Mouse (Mus musculus): Measurements from ENCODE around the gene Tnni3. TPM values are rescaled to one million over a fixed set of nuclear protein-coding genes. Genes with fewer than 3 reads are reported as not detected.

The Tnni3 gene
- polyA plus RNA-seq, 1 experiment, result 0.91 TPM

DNA sequence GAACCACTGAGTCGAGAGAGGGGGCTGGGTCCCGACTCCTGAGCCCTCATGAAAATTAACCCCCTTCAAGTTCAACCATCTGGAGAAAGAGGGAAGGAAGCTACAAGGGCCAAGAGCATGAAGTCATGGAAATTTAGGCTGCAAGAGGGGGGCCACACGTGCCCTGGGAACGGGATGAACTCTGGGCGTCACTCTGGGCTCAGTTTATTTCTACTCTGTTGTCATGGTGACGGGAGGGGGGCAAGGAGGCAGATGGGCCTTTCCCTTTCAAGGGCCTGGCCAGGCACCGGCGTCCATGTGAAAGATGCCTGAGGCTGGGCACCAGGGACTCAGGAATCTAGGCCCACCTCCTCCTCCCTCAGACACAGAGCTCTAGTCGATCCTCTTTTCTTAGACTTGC is 25.8 kb downstream of the Tnni3 start:
- Histone ChIP-seq H3K79me3 (ENCODE audit: low read depth) (peaks cover 50% of the 10 kb centered on the region), H3ac (ENCODE audit: control insufficient read depth, insufficient read length, low read depth) (no peak overlapping the region), H3K27me3 (ENCODE audit: control insufficient read depth, insufficient read depth, insufficient read length) (no peaks in the 10 kb centered on the region), H3K36me3 (ENCODE audit: control insufficient read depth, insufficient read depth) (peaks cover 17% of the 10 kb centered on the region), H3K79me2 (ENCODE audit: control insufficient read depth, insufficient read depth) (peaks cover 80% of the 10 kb centered on the region), H3K4me3 (ENCODE audit: insufficient read depth, poor library complexity, severe bottlenecking) (no peak overlapping the region)
- TF ChIP-seq FOSL1 (IDR thresholded peaks at IDR 0.05; ENCODE audit: insufficient read depth, low read length, poor library complexity, severe bottlenecking) (no peak), CTCF (IDR thresholded peaks at IDR 0.05; ENCODE audit: control insufficient read depth, insufficient read depth, insufficient read length) (no peak), USF1 (IDR thresholded peaks at IDR 0.05; ENCODE audit: low read depth) (no peak)

DNA sequence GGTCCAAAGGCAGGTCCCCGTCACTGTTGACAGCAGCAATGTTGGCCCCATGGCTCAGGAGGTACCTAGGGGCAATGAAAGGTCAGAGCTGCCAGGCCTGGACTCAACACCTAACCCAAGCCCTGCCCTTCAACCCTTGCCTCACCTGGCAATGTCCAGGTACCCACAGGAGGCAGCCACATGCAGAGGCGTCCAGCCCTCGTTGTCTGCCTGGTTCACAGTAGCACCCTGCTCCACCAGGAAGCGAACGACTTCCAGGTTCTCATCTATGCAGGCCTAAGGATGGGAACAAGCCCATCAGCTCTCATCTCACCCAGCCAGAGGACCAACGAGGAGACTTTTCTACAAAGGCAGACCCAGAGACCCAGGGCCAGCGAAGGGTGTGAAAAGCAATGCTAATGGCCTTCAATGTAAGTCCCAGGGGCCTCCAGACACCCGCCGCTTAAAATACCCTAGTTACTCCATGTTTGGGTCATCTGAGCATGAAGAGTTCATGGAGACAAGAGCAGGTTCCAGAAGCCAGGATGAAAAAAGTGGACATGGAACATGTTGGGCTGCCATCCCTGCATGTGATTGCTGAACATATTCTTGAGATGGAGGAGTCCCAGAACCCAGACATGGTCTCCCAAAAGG is 26.6 kb downstream of the Tnni3 start:
- peaks cover 57% of the 10 kb centered on the region for H3K79me3 ChIP-seq (ENCODE audit: low read depth)
- peaks cover 21% of the 10 kb centered on the region for H3K36me3 ChIP-seq (ENCODE audit: control insufficient read depth, insufficient read depth)
- no peaks in the 10 kb centered on the region for H3K27me3 ChIP-seq (ENCODE audit: control insufficient read depth, insufficient read depth, insufficient read length)
- H3ac ChIP-seq (ENCODE audit: control insufficient read depth, insufficient read length, low read depth), result no peak overlapping the region
- no peak overlapping the region for H3K4me3 ChIP-seq (ENCODE audit: insufficient read depth, poor library complexity, severe bottlenecking)
- peaks cover 89% of the 10 kb centered on the region for H3K79me2 ChIP-seq (ENCODE audit: control insufficient read depth, insufficient read depth)
- no peak for TF ChIP-seq MAX (IDR thresholded peaks at IDR 0.05)
- no peak for TF ChIP-seq CEBPB (IDR thresholded peaks at IDR 0.05; ENCODE audit: low read depth)
- TF ChIP-seq FOSL1 (IDR thresholded peaks at IDR 0.05; ENCODE audit: insufficient read depth, low read length, poor library complexity, severe bottlenecking), result no peak
- no peak for TF ChIP-seq MYOG (IDR thresholded peaks at IDR 0.05; ENCODE audit: control insufficient read depth, extremely low read depth, insufficient read length)
- no peak for TF ChIP-seq USF1 (IDR thresholded peaks at IDR 0.05; ENCODE audit: low read depth)
- TF ChIP-seq MYOD1 (IDR thresholded peaks at IDR 0.05; ENCODE audit: control insufficient read depth, insufficient read length, low read depth), result no peak
- TF ChIP-seq CTCF (IDR thresholded peaks at IDR 0.05; ENCODE audit: control insufficient read depth, insufficient read depth, insufficient read length), result no peak

GRCm38 (mm10) chr7:4496468-4496867 is 27.6 kb downstream of the Tnni3 start:
- H3ac ChIP-seq (ENCODE audit: control insufficient read depth, insufficient read length, low read depth), result no peak overlapping the region
- H3K4me3 ChIP-seq (ENCODE audit: insufficient read depth, poor library complexity, severe bottlenecking), result no peak overlapping the region
- peaks cover 57% of the 10 kb centered on the region for H3K79me3 ChIP-seq (ENCODE audit: low read depth)
- no peaks in the 10 kb centered on the region for H3K27me3 ChIP-seq (ENCODE audit: control insufficient read depth, insufficient read depth, insufficient read length)
- TF ChIP-seq MYOG (IDR thresholded peaks at IDR 0.05; ENCODE audit: control insufficient read depth, extremely low read depth, insufficient read length) (no peak), MAX (IDR thresholded peaks at IDR 0.05) (no peak), USF1 (IDR thresholded peaks at IDR 0.05; ENCODE audit: low read depth) (no peak), FOSL1 (IDR thresholded peaks at IDR 0.05; ENCODE audit: insufficient read depth, low read length, poor library complexity, severe bottlenecking) (no peak), CTCF (IDR thresholded peaks at IDR 0.05; ENCODE audit: control insufficient read depth, insufficient read depth, insufficient read length) (no peak), MYOD1 (IDR thresholded peaks at IDR 0.05; ENCODE audit: control insufficient read depth, insufficient read length, low read depth) (no peak), CEBPB (IDR thresholded peaks at IDR 0.05; ENCODE audit: low read depth) (no peak)
- H3K79me2 ChIP-seq (ENCODE audit: control insufficient read depth, insufficient read depth), result peaks cover 97% of the 10 kb centered on the region
- peaks cover 24% of the 10 kb centered on the region for H3K36me3 ChIP-seq (ENCODE audit: control insufficient read depth, insufficient read depth)

DNA sequence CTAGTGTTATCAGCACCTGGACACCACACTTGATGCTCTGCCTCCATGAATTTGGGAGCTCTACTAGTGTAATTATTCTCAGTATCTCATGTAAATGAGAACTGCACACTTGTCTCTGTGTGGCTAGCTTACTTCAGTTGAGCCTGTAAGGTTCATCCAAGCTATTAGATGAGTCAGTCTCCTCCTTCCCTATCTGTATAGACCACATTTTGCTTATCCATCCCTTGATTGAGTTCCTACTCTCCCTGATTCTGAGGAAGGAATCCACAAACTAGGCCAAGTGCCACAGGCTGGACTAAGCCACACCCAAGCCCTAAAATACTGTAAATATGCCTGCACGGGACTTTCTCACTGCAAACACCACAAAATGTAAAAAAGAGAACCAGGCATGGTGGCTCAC is 30.0 kb downstream of the Tnni3 start:
- no peak overlapping the region for H3ac ChIP-seq (ENCODE audit: control insufficient read depth, insufficient read length, low read depth)
- no peak overlapping the region for H3K4me3 ChIP-seq (ENCODE audit: insufficient read depth, poor library complexity, severe bottlenecking)
- peaks cover 35% of the 10 kb centered on the region for H3K36me3 ChIP-seq (ENCODE audit: control insufficient read depth, insufficient read depth)

DNA sequence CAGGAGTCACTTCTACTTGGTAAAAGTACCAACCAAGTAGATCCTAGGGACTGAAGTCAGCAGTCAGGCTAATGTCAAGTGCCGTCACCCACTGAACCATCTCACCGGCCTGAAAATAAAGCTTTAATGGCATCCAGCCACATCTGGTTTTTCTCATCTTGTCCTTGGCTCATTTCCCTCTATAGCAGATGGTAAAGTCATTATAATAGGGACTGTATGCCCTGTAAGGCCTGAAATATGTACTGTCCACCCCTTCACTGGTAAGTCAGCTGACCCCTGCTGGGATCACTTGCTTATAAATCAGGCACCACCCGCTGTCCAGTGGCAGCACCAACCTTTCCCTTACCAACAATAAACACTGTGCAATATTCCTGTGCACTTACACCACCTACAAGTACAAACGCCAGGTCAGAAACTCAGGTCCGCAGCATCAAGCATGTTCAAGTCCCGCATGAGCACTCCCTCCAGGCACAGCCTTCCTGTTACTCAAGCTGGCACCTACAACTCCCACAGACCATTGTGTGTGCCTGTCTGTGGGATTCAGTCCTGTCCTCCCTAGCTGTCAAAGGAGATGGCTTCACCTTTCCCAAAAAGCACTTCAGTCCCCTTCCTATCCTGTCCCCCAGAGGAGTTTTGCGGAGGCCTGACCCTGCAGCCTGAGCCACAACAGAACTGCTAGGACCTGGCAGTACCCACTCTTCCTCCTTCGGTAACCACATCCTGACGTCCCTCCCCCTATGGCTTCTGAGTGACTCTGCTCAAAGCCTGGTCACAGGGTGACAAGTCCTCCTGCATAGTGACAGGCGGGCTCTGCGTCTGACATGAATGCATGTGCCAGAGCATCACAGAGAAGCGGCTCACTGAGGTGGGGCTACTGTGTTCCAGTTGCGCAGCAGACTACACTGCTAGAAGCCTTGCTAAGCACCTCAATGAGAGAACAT is 31.5 kb downstream of the Tnni3 start:
- TF ChIP-seq MYOG (IDR thresholded peaks at IDR 0.05; ENCODE audit: control insufficient read depth, extremely low read depth, insufficient read length) (no peak), USF1 (IDR thresholded peaks at IDR 0.05; ENCODE audit: low read depth) (peak; percentile 37), CTCF (IDR thresholded peaks at IDR 0.05; ENCODE audit: control insufficient read depth, insufficient read depth, insufficient read length) (no peak), MYOD1 (IDR thresholded peaks at IDR 0.05; ENCODE audit: control insufficient read depth, insufficient read length, low read depth) (no peak)
- H3K27me3 ChIP-seq (ENCODE audit: control insufficient read depth, insufficient read depth, insufficient read length), result no peaks in the 10 kb centered on the region
- H3K36me3 ChIP-seq (ENCODE audit: control insufficient read depth, insufficient read depth), result peaks cover 45% of the 10 kb centered on the region

More for the DNA sequence above, 30.0 kb downstream of the Tnni3 start:
- peaks cover 85% of the 10 kb centered on the region for H3K79me2 ChIP-seq (ENCODE audit: control insufficient read depth, insufficient read depth)
- TF ChIP-seq MYOD1 (IDR thresholded peaks at IDR 0.05; ENCODE audit: control insufficient read depth, insufficient read length, low read depth) (no peak), CEBPB (IDR thresholded peaks at IDR 0.05; ENCODE audit: low read depth) (no peak), CTCF (IDR thresholded peaks at IDR 0.05; ENCODE audit: control insufficient read depth, insufficient read depth, insufficient read length) (no peak), MYOG (IDR thresholded peaks at IDR 0.05; ENCODE audit: control insufficient read depth, extremely low read depth, insufficient read length) (no peak), USF1 (IDR thresholded peaks at IDR 0.05; ENCODE audit: low read depth) (no peak), MAX (IDR thresholded peaks at IDR 0.05) (no peak), FOSL1 (IDR thresholded peaks at IDR 0.05; ENCODE audit: insufficient read depth, low read length, poor library complexity, severe bottlenecking) (no peak)
- H3K79me3 ChIP-seq (ENCODE audit: low read depth), result peaks cover 46% of the 10 kb centered on the region
- H3K27me3 ChIP-seq (ENCODE audit: control insufficient read depth, insufficient read depth, insufficient read length), result no peaks in the 10 kb centered on the region

More for the DNA sequence above, 31.5 kb downstream of the Tnni3 start:
- peaks cover 83% of the 10 kb centered on the region for H3K79me2 ChIP-seq (ENCODE audit: control insufficient read depth, insufficient read depth)
- no peak overlapping the region for H3ac ChIP-seq (ENCODE audit: control insufficient read depth, insufficient read length, low read depth)
- peaks cover 45% of the 10 kb centered on the region for H3K79me3 ChIP-seq (ENCODE audit: low read depth)
- no peak overlapping the region for H3K4me3 ChIP-seq (ENCODE audit: insufficient read depth, poor library complexity, severe bottlenecking)
